Mouse (Mus musculus) thymus, adult 2 months (tissue): Measurements from ENCODE around the gene Cxcl14. TPM values are rescaled to one million over a fixed set of nuclear protein-coding genes. Genes with fewer than 3 reads are reported as not detected.

Source experiments
- DNase-seq: peaks from one replicate; pipeline ENCODE4 v3.0.0; 2021
- H3K27ac ChIP-seq: fragments of 200-500 bp; 2 replicates; pipeline ENCODE4 v1.5.1; 2012; ENCODE audit warnings: low read length, control low read depth; ENCODE audit not compliant: control insufficient read depth, insufficient read depth
- H3K27me3 ChIP-seq: fragments of 200-500 bp; 2 replicates; pipeline ENCODE4 v1.6.1; 2012; ENCODE audit warnings: mild to moderate bottlenecking, low read length, moderate library complexity, mixed read lengths; ENCODE audit not compliant: control insufficient read depth, insufficient read depth
- H3K36me3 ChIP-seq: fragments of 200-500 bp; 2 replicates; pipeline ENCODE4 v1.6.1; 2012; ENCODE audit warnings: mild to moderate bottlenecking, low read length, moderate library complexity; ENCODE audit not compliant: control insufficient read depth, insufficient read depth
- H3K4me1 ChIP-seq: fragments of 200-500 bp; replicated peaks from 2 replicates; pipeline ENCODE4 v1.6.1; 2012; ENCODE audit warnings: low read length; ENCODE audit not compliant: control insufficient read depth, insufficient read depth
- H3K4me3 ChIP-seq: fragments of 200-500 bp; 2 replicates; pipeline ENCODE4 v1.5.1; 2012; ENCODE audit warnings: mild to moderate bottlenecking, low read length, control low read depth, moderate library complexity; ENCODE audit not compliant: control insufficient read depth, insufficient read depth
- CTCF ChIP-seq: fragments of 200-500 bp; IDR thresholded peaks from 2 replicates; pipeline ENCODE4 v1.5.1; 2012; ENCODE audit warnings: mild to moderate bottlenecking, control low read depth, low read length, moderate library complexity, borderline replicate concordance; ENCODE audit not compliant: control insufficient read depth, poor library complexity, insufficient read depth; ENCODE audit errors: extremely low read depth
- POLR2A ChIP-seq: fragments of 200-500 bp; IDR thresholded peaks from 2 replicates; pipeline ENCODE4 v1.6.1; 2012; ENCODE audit warnings: mild to moderate bottlenecking, low read length, control low read depth, moderate library complexity; ENCODE audit not compliant: control insufficient read depth, poor library complexity, insufficient read depth; ENCODE audit errors: extremely low read depth
- WGBS: fragments of 180-500 bp; shearing (Covaris S2); methylation state at CpG from one replicate; pipeline ENCODE4 v1.1.7; 2018; 5-methylcytosine and 5-hydroxymethylcytosine counted together
- polyA plus RNA-seq: library from polyadenylated mRNA; depleted of rRNA; stranded (reverse); fragments of >200 nt; gene quantifications from 2 replicates; pipeline ENCODE4 v1.2.3, GENCODE M21; 2012; rRNA removed

The Cxcl14 gene
- polyA plus RNA-seq, 1 experiment: 4.7 TPM

- H3K27me3 ChIP-seq: peaks cover 17% of the 10 kb centered on the region; the same call in 1 of the 2 replicates
These were observed 46.6 kb downstream of the Cxcl14 start for GRCm38 (mm10) chr13:56249593-56250341.

GRCm38 (mm10) chr13:56243104-56243503, 53.2 kb downstream of the Cxcl14 start:
- no peak for DNase-seq
- H3K36me3 ChIP-seq: no peaks in the 10 kb centered on the region
- TF ChIP-seq POLR2A: no peak
- TF ChIP-seq CTCF: no peak
- H3K27me3 ChIP-seq: peaks cover 2% of the 10 kb centered on the region; the same call in 1 of the 2 replicates
- H3K4me3 ChIP-seq: no peak overlapping the region
- peaks cover 4% of the 10 kb centered on the region; the same call in 1 of the 2 replicates for H3K4me1 ChIP-seq
- 87% methylated on average over 5 of the region's 5 CpGs for WGBS
- no peak overlapping the region for H3K27ac ChIP-seq

More at GRCm38 (mm10) chr13:56249593-56250341, 46.6 kb downstream of the Cxcl14 start:
- WGBS: 10% methylated on average over 13 of the region's 13 CpGs
- H3K4me3 ChIP-seq: no peak overlapping the region
- no peaks in the 10 kb centered on the region for H3K4me1 ChIP-seq
- no peak for DNase-seq
- TF ChIP-seq POLR2A: no peak
- TF ChIP-seq CTCF: no peak
- H3K36me3 ChIP-seq: no peaks in the 10 kb centered on the region
- no peak overlapping the region for H3K27ac ChIP-seq

GRCm38 (mm10) chr13:56240012-56240770, 56.2 kb downstream of the Cxcl14 start:
- TF ChIP-seq POLR2A: no peak
- no peak for TF ChIP-seq CTCF
- Histone ChIP-seq H3K27me3 (no peaks in the 10 kb centered on the region), H3K36me3 (no peaks in the 10 kb centered on the region), H3K4me3 (no peak overlapping the region), H3K4me1 (peaks cover 6% of the 10 kb centered on the region), H3K27ac (no peak overlapping the region)
- WGBS: 82% methylated on average over 16 of the region's 16 CpGs
- DNase-seq: no peak

Other genes starting within 250 kb of the Cxcl14 start
- 316 and 458 TPM in 2 replicates for gene H2afy, start 160.2 kb downstream of the Cxcl14 start, polyA plus RNA-seq
- 8.3 and 9.4 TPM in 2 replicates for gene Tifab, start 117.7 kb downstream of the Cxcl14 start, polyA plus RNA-seq
- gene Neurog1, start 44.4 kb downstream of the Cxcl14 start, polyA plus RNA-seq: 0.17 and 0.24 TPM in 2 replicates
- not detected in 2 replicates for gene Gm3045, start 130.0 kb upstream of the Cxcl14 start, polyA plus RNA-seq
- gene Slc25a48, start 141.8 kb upstream of the Cxcl14 start, polyA plus RNA-seq: 0.31 and 0.43 TPM in 2 replicates
- 1.1 and 1.6 TPM in 2 replicates for gene Il9, start 185.7 kb upstream of the Cxcl14 start, polyA plus RNA-seq
- 0.40 and 0.71 TPM in 2 replicates for gene Fbxl21, start 225.9 kb upstream of the Cxcl14 start, polyA plus RNA-seq